Mouse (Mus musculus) kidney, adult 11 months (tissue): ENCODE measurements around the gene Polr2e.

ENCODE experiments used
- DNase-seq: peaks from one replicate; pipeline ENCODE4 v3.0.0; 2022

Gene Polr2e

GRCm38 (mm10) chr10:79986232-79986878 is 53.2 kb downstream of the Polr2e start:
- DNase-seq: no peak
